Mouse (Mus musculus) heart, postnatal 14 days (tissue): ENCODE results near the gene Pim3. TPM values are rescaled to one million over a fixed set of nuclear protein-coding genes. Genes with fewer than 3 reads are reported as not detected.

Source experiments
- DNase-seq, 2 experiments: peaks; one replicate each; pipeline ENCODE4 v3.0.0; 2021 to 2022
- intact Hi-C: fragments of 180-260 bp; cut with DNase I; formaldehyde crosslinking; loops from one replicate; pipeline ENCODE4 v1.15.1; 2025
- total RNA-seq, 2 experiments: library from RNA; stranded (reverse); gene quantifications; 2 replicates each; pipeline ENCODE4 v1.2.3; 2021

Gene Pim3
- total RNA-seq, 2 experiments from 2014 or later = 97.7 to 97.8 TPM

DNA sequence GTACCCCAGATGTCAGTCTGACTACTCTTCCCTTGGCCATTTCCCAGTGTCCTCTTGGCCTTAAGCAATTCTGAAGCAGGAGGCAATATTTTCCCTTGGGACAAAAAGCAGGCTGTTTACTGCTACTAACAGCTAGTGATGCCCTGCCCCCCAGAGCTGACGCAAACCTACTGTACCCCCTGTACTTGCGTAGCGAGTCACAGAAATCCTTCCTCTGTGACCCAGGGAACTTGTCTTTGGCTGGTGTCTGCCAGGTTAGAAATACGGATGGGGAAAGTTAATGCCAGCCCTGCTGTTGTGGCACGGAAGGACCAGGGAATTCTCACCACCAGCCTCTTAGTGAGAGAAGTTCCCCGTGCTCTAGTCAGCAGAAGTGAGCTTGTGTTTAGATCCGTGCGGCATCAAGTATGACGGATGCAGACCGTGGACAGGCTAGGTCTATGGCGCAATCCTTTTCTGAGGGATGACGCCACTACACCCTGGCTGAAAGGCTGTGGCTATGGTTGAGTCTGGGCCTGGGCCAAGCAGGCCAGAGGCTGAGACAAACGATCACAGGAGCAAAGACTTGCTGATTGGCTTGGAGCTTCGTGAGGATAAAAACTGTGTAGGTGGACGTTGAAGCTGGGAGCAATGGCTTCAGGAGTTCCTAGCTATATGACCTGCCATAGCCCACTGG is 40.4 kb downstream of the Pim3 start:
- intact Hi-C loops = no loop called here
- no peak for DNase-seq

GRCm38 (mm10) chr15:88903086-88903485 is 41.1 kb downstream of the Pim3 start:
- no peak for DNase-seq
- intact Hi-C loops = no loop called here

GRCm38 (mm10) chr15:88904056-88904811 is 42.2 kb downstream of the Pim3 start:
- intact Hi-C loops = no loop called here

GRCm38 (mm10) chr15:88906347-88906746 is 44.4 kb downstream of the Pim3 start:
- no peak for DNase-seq
- intact Hi-C loops = no loop called here

More at GRCm38 (mm10) chr15:88904056-88904811, 42.2 kb downstream of the Pim3 start:
- no peak for DNase-seq

GRCm38 (mm10) chr15:88915046-88915445 is 53.1 kb downstream of the Pim3 start:
- intact Hi-C loops = no loop called here
- DNase-seq = no peak

Other genes starting within 250 kb of the Pim3 start
- 10 to 100 TPM; 35.1 to 35.8 TPM for gene Brd1, start 128.0 kb upstream of the Pim3 start, total RNA-seq
- 10 to 100 TPM in 1 of 2 experiments, 1 to 10 TPM in 1; 8.9 to 12.4 TPM for gene Zbed4, start 110.5 kb upstream of the Pim3 start, total RNA-seq
- gene Alg12, start 42.9 kb upstream of the Pim3 start, total RNA-seq = 1 to 10 TPM; 9.2 to 9.9 TPM
- 10 to 100 TPM; 12.1 to 22.5 TPM for gene Creld2, start 42.5 kb upstream of the Pim3 start, total RNA-seq
- not detected for gene Ttll8, start 92.2 kb downstream of the Pim3 start, total RNA-seq
- gene Mlc1, start 116.8 kb downstream of the Pim3 start, total RNA-seq = not detected
- 10 to 100 TPM; 72.2 to 81.8 TPM for gene Mov10l1, start 120.7 kb downstream of the Pim3 start, total RNA-seq
- 1 to 10 TPM in 1 of 2 experiments, under 1 TPM in 1; 0.76 to 1.9 TPM for gene Panx2, start 197.5 kb downstream of the Pim3 start, total RNA-seq
- 10 to 100 TPM; 36.7 to 43.7 TPM for gene Trabd, start 212.9 kb downstream of the Pim3 start, total RNA-seq
- gene Selenoo, start 226.9 kb downstream of the Pim3 start, total RNA-seq = 10 to 100 TPM; 13.6 to 13.8 TPM